Mouse (Mus musculus): ENCODE data around the gene Kdm6b. TPM values are rescaled to one million over a fixed set of nuclear protein-coding genes. Genes with fewer than 3 reads are reported as not detected.
A peak's percentile ranks its signal among the peaks of the same experiment; 100 is the strongest.

Gene Kdm6b
- 20.9 and 21.6 TPM in 2 replicates for polyA plus RNA-seq (2015; fragmentation: Nextera tagmentation; extraction: Ambion mirVana)

- peaks cover 62% of the 10 kb centered on the region for H3K4me1 ChIP-seq
- H3K4me2 ChIP-seq: peak within 1 kb of the TSS; percentile 99
- no peaks in the 10 kb centered on the region for H3K27me3 ChIP-seq (replicated peaks)
- H3K27ac ChIP-seq (replicated peaks): peak within 1 kb of the TSS; percentile 99
- peaks cover 11% of the 10 kb centered on the region for H3K36me3 ChIP-seq
- H3K4me3 ChIP-seq: peak within 1 kb of the TSS; percentile 85
- ATAC-seq (ENCODE audit: extremely low read depth, insufficient number of reproducible peaks, low FRiP score, low TSS enrichment): no peak
- H3K9ac ChIP-seq: peak within 1 kb of the TSS; percentile 98
- H3K9me3 ChIP-seq: no peaks in the 10 kb centered on the region
- WGBS: 42% methylated on average over 12 of the region's 12 CpGs
Measured at GRCm38 (mm10) chr11:69413221-69414181, at the start of gene Kdm6b. Gene Kdm6b, minus strand, starts transcription at chr11:69413675.

DNA sequence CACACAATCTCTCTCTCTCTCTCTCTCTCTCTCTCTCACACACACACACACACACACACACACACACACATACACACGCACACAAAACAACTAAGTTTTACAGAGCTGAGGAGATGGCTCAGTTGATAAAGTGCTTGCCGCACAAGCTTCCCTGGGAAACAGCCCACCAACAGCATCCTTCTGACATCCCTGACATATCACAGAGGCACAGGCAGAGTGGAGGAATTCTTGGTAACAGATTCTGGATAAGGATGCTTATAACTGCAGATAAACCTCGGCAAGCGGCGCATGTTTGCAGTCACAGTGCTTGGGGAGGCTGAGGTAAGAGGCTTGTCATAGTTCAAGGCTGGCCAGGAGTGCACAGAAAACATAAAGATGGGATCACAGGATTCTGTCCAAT, 48.1 kb upstream of the Kdm6b start:
- peak overlapping the region; percentile 48 for H3K27ac ChIP-seq (replicated peaks)
- ATAC-seq (ENCODE audit: extremely low read depth, insufficient number of reproducible peaks, low FRiP score, low TSS enrichment): no peak
- no peaks in the 10 kb centered on the region for H3K36me3 ChIP-seq
- WGBS: 8% methylated on average over 5 of the region's 5 CpGs
- peak overlapping the region; percentile 47; the same call in 1 of the 2 replicates for H3K9ac ChIP-seq
- H3K4me3 ChIP-seq: no peak overlapping the region
- no peaks in the 10 kb centered on the region; the same call in 1 of the 2 replicates for H3K27me3 ChIP-seq (replicated peaks)
- H3K4me1 ChIP-seq: peaks cover 27% of the 10 kb centered on the region
- 0 out of 2 replicates have a peak overlapping the region, but pooled peaks have one; percentile 18 for H3K4me2 ChIP-seq
- H3K9me3 ChIP-seq: no peaks in the 10 kb centered on the region

- H3K36me3 ChIP-seq: no peaks in the 10 kb centered on the region
- H3K27ac ChIP-seq (replicated peaks): no peak overlapping the region
- H3K9me3 ChIP-seq: no peaks in the 10 kb centered on the region
- WGBS: 53% methylated on average over 4 of the region's 4 CpGs
- H3K4me1 ChIP-seq: peaks cover 30% of the 10 kb centered on the region
- no peaks in the 10 kb centered on the region; the same call in 1 of the 2 replicates for H3K27me3 ChIP-seq (replicated peaks)
- ATAC-seq (ENCODE audit: extremely low read depth, insufficient number of reproducible peaks, low FRiP score, low TSS enrichment): no peak
- no peak overlapping the region for H3K4me3 ChIP-seq
- H3K9ac ChIP-seq: no peak overlapping the region
- no peak overlapping the region for H3K4me2 ChIP-seq
Measured at GRCm38 (mm10) chr11:69459883-69460282, 46.4 kb upstream of the Kdm6b start.

- Histone ChIP-seq H3K4me1 (peaks cover 45% of the 10 kb centered on the region), H3K4me2 (0 out of 2 replicates have a peak overlapping the region, but pooled peaks have one; percentile 11), H3K27me3 (replicated peaks) (no peaks in the 10 kb centered on the region), H3K36me3 (no peaks in the 10 kb centered on the region), H3K27ac (replicated peaks) (peak overlapping the region; percentile 61), H3K9me3 (no peaks in the 10 kb centered on the region), H3K9ac (no peak overlapping the region), H3K4me3 (no peak overlapping the region)
- WGBS: 9% methylated on average over 6 of the region's 6 CpGs
- no peak for ATAC-seq (ENCODE audit: extremely low read depth, insufficient number of reproducible peaks, low FRiP score, low TSS enrichment)
Measured at GRCm38 (mm10) chr11:69457006-69457579, 43.6 kb upstream of the Kdm6b start.

GRCm38 (mm10) chr11:69452114-69452867, 38.8 kb upstream of the Kdm6b start:
- ATAC-seq (ENCODE audit: extremely low read depth, insufficient number of reproducible peaks, low FRiP score, low TSS enrichment): no peak
- WGBS: 27% methylated on average over 23 of the region's 23 CpGs
- Histone ChIP-seq H3K4me3 (peak overlapping the region; percentile 38), H3K27ac (replicated peaks) (peak overlapping the region; percentile 87), H3K4me1 (peaks cover 38% of the 10 kb centered on the region), H3K27me3 (replicated peaks) (peaks cover 14% of the 10 kb centered on the region), H3K4me2 (peak overlapping the region; percentile 67), H3K9me3 (no peaks in the 10 kb centered on the region), H3K36me3 (no peaks in the 10 kb centered on the region), H3K9ac (peak overlapping the region; percentile 67)

- no peak overlapping the region for H3K4me2 ChIP-seq
- peaks cover 3% of the 10 kb centered on the region; the same call in 1 of the 2 replicates for H3K9me3 ChIP-seq
- H3K4me1 ChIP-seq: peaks cover 18% of the 10 kb centered on the region
- H3K36me3 ChIP-seq: no peaks in the 10 kb centered on the region
- WGBS: 83% methylated on average over 7 of the region's 7 CpGs
- H3K27ac ChIP-seq (replicated peaks): no peak overlapping the region
- no peak overlapping the region for H3K9ac ChIP-seq
- no peak overlapping the region for H3K4me3 ChIP-seq
- no peak for ATAC-seq (ENCODE audit: extremely low read depth, insufficient number of reproducible peaks, low FRiP score, low TSS enrichment)
- H3K27me3 ChIP-seq (replicated peaks): peaks cover 15% of the 10 kb centered on the region
Measured at GRCm38 (mm10) chr11:69447299-69447698, 33.8 kb upstream of the Kdm6b start.

- 30% methylated on average over 5 of the region's 5 CpGs for WGBS
- no peak overlapping the region for H3K4me3 ChIP-seq
- H3K27me3 ChIP-seq (replicated peaks): peaks cover 14% of the 10 kb centered on the region
- no peak overlapping the region for H3K27ac ChIP-seq (replicated peaks)
- peaks cover 11% of the 10 kb centered on the region for H3K4me1 ChIP-seq
- no peak for ATAC-seq (ENCODE audit: extremely low read depth, insufficient number of reproducible peaks, low FRiP score, low TSS enrichment)
- H3K9me3 ChIP-seq: peaks cover 3% of the 10 kb centered on the region; the same call in 1 of the 2 replicates
- H3K4me2 ChIP-seq: no peak overlapping the region
- no peaks in the 10 kb centered on the region for H3K36me3 ChIP-seq
- no peak overlapping the region for H3K9ac ChIP-seq
Measured at GRCm38 (mm10) chr11:69443328-69443727, 29.9 kb upstream of the Kdm6b start.

DNA sequence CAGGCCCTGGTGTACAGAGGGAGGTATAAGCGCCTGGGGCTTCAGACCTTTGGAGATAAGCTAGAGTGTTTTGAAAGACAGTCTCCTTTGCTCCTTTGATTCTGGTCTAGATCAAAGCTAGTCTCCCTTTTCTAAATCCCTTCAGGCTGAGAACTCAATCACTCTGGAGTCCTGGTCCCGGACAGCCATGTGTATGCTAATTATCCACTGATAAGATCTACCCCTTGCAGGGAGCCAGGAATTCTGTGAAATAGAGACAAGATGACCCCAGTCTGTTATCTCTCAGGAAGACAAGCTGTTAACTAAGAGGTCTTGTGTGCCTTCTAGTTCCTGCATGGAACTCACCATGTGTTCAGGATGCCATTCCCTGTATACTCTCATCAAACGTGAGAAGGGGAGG, 23.8 kb upstream of the Kdm6b start:
- no peak overlapping the region for H3K4me2 ChIP-seq
- H3K36me3 ChIP-seq: no peaks in the 10 kb centered on the region
- H3K9ac ChIP-seq: no peak overlapping the region
- no peak overlapping the region for H3K27ac ChIP-seq (replicated peaks)
- H3K4me3 ChIP-seq: no peak overlapping the region
- WGBS: 34% methylated on average over 3 of the region's 3 CpGs
- H3K27me3 ChIP-seq (replicated peaks): peaks cover 21% of the 10 kb centered on the region; the same call in 1 of the 2 replicates
- no peaks in the 10 kb centered on the region for H3K9me3 ChIP-seq
- peaks cover 6% of the 10 kb centered on the region for H3K4me1 ChIP-seq
- ATAC-seq (ENCODE audit: extremely low read depth, insufficient number of reproducible peaks, low FRiP score, low TSS enrichment): no peak

DNA sequence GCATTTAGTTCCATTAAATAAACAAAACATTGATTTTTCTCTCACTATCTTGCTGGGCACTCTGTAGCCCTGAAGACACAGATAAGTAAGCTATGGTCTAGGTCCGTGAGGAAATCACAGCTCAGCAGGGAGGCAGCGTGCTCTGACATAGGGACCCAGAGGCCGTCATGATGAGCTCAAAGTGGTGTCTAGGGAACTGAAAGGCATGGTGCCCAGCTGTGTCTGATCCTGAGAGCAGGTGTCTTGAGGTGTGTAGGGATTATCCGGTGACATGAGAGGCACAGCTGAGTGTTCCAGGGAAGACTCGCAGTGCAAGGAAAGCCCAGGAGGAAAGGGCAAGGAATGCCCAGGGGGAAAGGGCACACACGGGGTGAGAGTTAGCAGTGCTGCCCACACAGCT, 19.7 kb upstream of the Kdm6b start:
- 51% methylated on average over 6 of the region's 6 CpGs for WGBS
- H3K4me2 ChIP-seq: no peak overlapping the region
- no peaks in the 10 kb centered on the region for H3K36me3 ChIP-seq
- no peak overlapping the region for H3K9ac ChIP-seq
- H3K27ac ChIP-seq (replicated peaks): no peak overlapping the region
- H3K4me1 ChIP-seq: peaks cover 12% of the 10 kb centered on the region
- H3K4me3 ChIP-seq: no peak overlapping the region
- no peaks in the 10 kb centered on the region for H3K9me3 ChIP-seq
- no peak for ATAC-seq (ENCODE audit: extremely low read depth, insufficient number of reproducible peaks, low FRiP score, low TSS enrichment)
- H3K27me3 ChIP-seq (replicated peaks): peaks cover 18% of the 10 kb centered on the region; the same call in 1 of the 2 replicates

DNA sequence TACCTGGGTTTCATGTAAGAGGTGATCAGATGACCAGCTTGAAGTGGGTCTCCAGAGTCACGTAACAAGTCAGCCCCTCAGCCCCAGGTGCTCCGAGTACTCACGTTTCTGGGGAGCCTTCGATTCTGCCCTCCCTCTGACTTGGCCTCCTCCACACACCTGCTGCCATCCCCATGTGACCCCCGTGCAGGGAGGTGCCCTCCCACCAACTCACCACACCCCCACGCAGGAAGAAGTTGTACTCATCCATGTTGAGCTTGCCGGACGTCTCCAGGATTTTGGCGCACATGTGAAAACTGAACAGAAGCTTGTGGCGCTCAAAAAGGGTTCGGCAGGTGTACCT, 19.1 kb upstream of the Kdm6b start:
- WGBS: 68% methylated on average over 11 of the region's 11 CpGs
- Histone ChIP-seq H3K4me3 (no peak overlapping the region), H3K4me2 (no peak overlapping the region), H3K27me3 (replicated peaks) (peaks cover 18% of the 10 kb centered on the region; the same call in 1 of the 2 replicates), H3K27ac (replicated peaks) (no peak overlapping the region), H3K4me1 (peaks cover 12% of the 10 kb centered on the region), H3K9me3 (no peaks in the 10 kb centered on the region), H3K36me3 (no peaks in the 10 kb centered on the region), H3K9ac (no peak overlapping the region)
- no peak for ATAC-seq (ENCODE audit: extremely low read depth, insufficient number of reproducible peaks, low FRiP score, low TSS enrichment)
